Mouse (Mus musculus) heart, postnatal 25 days (tissue): Measurements from ENCODE around the gene Togaram2. TPM values are rescaled to one million over a fixed set of nuclear protein-coding genes. Genes with fewer than 3 reads are reported as not detected.
A peak's percentile ranks its signal among the peaks of the same experiment; 100 is the strongest.

Experiments
- DNase-seq: peaks from one replicate; pipeline ENCODE4 v3.0.0; 2022; ENCODE audit warnings: low spot score
- intact Hi-C: fragments of 180-260 bp; cut with DNase I; formaldehyde crosslinking; loops from one replicate; pipeline ENCODE4 v1.15.1; 2025
- total RNA-seq, 2 experiments: library from RNA; stranded (reverse); gene quantifications; 2 replicates each; pipeline ENCODE4 v1.2.3; 2021

The Togaram2 gene
- total RNA-seq, 2 experiments from 2014 or later, result 4.1 to 5.2 TPM

DNA sequence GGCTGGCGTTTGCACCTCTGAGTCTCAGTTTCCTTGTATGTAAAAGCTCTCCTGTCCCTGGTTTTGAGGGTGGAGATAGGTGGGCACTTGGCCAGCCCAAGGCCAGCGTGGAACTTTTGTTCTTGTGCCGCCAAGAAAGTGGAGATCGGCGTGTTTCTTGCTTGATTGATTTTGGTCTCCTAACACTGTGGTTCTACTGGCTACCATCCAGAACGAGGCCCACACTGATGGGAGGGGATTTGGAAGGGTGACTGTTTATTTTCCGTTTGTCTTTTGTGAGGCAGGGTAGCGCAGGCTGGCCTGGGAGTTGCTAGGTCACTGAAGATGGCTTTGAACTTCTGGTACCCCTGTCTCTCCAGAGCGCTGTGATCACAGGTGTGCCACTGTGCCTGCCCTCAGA lies 875 bp downstream of the Togaram2 start:
- intact Hi-C loops, result no loop called here
- no peak for DNase-seq

GRCm38 (mm10) chr17:71674886-71675285 lies 1.8 kb downstream of the Togaram2 start:
- intact Hi-C loops, result no loop called here
- no peak for DNase-seq

- intact Hi-C loops, result no loop called here
- no peak for DNase-seq
These were observed 8.6 kb downstream of the Togaram2 start for GRCm38 (mm10) chr17:71681666-71682065.

- no peak for DNase-seq
- intact Hi-C loops, result no loop called here
These were observed 9.3 kb downstream of the Togaram2 start for GRCm38 (mm10) chr17:71682379-71682778.

DNA sequence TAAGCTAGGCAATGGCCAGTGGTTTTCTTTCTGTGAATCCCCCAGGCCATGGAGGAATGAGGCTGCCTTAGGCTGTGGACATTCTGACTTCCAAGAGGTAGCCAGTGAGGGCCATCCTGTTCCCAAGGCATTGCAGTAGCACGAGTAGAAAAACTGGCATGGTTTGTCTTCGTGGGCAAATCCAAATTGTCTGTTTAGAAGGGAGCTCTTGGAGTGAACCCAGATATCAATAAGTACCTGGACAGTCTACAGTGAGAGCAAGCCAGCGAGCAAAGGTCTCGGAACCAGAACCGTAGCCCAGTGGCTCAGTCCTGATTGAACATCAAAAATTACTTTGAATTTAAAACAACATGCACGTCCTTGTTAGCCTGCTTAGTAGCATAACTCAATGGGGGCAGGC lies 10.2 kb downstream of the Togaram2 start:
- intact Hi-C loops, result no loop called here

DNA sequence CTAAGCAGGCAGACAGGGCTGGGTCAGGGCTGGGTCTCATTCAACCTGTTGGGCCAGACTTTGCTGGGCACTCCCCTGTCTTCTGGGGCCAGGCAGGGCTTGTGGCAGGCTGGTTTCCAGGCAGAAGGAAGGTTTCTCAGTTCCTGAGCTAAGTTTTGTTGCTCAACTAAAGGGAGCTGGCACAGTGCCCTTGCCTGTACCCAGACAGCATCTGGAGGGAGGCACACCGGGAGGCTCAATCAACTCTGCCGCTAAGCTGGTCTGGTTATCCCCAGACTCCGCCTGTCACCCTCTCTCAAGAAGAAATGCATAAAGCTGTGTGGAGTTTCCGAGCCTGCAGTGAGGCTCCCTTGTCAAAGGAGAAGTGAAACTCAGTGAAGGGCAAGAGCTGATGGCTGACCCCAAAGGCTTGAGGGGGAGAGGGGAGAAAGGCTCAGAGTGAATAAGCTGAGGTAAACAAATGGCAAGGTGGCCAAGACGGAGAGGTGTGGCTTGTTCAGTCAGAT lies 11.1 kb downstream of the Togaram2 start:
- DNase-seq, result no peak
- intact Hi-C loops, result no loop called here

More for the DNA sequence above, 10.2 kb downstream of the Togaram2 start:
- DNase-seq, result no peak

GRCm38 (mm10) chr17:71687436-71687835 lies 14.4 kb downstream of the Togaram2 start:
- DNase-seq, result no peak
- intact Hi-C loops, result no loop called here

GRCm38 (mm10) chr17:71689903-71690302 lies 16.8 kb downstream of the Togaram2 start:
- DNase-seq, result no peak
- intact Hi-C loops, result no loop called here

DNA sequence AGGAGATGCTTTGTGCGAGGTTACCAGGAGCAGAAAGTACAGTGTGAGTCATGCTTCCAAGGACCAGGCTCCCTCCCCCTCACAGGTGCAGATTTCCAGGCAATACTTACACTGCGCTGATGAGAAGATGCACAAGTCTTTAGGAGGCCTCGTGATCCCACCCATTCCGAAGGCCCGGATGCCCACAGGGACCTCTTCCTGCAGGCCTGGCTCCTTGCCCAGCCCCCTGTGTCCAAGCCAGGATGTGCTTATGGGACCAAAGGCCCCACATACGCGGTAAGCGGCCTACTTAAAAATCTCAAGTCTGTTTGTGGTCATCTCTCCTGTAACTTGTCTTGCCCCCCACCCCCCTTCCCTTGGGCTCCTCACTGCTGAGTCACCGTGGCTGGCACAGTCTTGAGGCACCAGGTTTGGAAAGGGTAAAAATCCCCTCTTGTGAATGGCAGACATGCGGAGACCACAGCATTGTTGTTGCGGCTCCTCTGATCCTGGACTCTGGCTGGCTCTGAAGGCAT lies 18.4 kb downstream of the Togaram2 start:
- no peak for DNase-seq
- intact Hi-C loops, result no loop called here

- intact Hi-C loops, result no loop called here
- no peak for DNase-seq
These were observed 20.3 kb downstream of the Togaram2 start for GRCm38 (mm10) chr17:71693313-71693712.

DNA sequence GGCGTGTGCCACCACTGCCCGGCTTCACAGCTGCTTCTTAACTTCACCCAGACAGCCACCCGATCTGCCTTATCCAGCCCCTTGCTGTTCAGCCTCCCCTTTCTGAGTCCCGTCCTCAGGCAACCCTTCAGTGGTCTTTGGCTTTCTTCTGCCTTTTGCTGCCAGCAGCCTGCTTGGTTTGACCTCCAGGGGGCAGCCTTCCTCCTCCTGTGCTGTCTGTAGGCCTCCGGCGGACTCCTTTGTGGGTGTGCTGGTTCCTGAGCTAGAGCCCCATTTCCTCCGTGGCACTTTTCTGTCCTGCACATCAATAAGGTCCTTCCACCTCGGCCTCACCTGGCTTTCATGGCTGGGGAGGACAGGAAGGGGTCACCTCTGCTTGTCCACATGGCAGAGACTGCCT lies 20.7 kb downstream of the Togaram2 start:
- no peak for DNase-seq
- intact Hi-C loops, result no loop called here

GRCm38 (mm10) chr17:71695151-71695550 lies 22.1 kb downstream of the Togaram2 start:
- no peak for DNase-seq
- intact Hi-C loops, result loop anchor here (5.0 kb wide), 1 partner anchor 37 kb away; no protein-coding TSS in a partner anchor

DNA sequence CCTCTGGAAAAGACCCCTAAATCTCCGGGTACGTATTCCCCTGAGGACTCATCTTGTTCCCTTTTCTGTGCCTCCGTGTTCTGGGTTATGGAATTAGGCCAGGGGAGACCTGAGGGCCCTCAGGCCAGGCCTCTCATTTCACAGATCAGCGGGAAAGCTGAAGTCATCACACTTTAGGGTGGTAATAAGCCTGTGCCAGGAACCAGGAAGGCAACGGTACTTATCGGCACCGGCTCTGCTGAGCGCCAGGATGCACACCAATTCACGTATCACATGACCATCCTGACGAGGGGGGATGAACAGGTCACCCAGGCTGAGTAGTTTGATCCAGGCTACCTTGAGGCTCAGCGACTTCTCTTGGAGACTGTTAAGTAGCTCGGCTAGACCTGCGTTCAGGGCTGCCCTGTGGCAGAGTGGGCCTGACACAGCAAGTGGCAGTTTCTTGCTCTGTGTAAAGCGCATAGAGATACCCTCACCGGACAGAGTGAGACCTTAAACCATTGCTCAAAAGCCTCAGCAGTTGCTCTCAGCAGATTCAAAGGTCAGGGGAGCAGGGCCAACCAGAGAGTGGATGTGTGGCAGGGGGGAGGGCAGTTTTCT lies 22.8 kb downstream of the Togaram2 start:
- no peak for DNase-seq
- intact Hi-C loops, result loop anchor here (5.0 kb wide), 1 partner anchor 36 kb away; no protein-coding TSS in a partner anchor

DNA sequence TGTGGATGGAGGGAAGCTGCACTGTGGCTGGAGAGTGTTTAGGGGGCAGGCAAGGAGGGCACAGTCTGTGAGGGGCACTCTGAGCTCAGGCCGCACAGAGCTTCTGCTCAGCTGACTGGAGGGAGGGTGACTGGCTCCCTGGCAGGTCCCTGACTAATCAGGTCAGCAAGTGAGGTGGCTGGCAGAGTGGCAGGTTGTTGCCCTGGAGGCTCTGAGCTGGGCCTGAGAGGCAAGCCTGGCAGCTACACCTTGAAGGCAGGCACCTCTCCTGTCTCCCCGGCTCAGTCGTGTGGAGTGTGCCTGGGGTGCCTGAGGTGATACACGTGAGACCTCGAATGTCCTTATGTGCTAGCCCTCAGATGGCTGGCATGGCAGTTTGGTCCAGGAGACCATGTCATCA lies 23.3 kb downstream of the Togaram2 start:
- intact Hi-C loops, result loop anchor here (5.0 kb wide), 1 partner anchor 36 kb away; no protein-coding TSS in a partner anchor
- DNase-seq, result peak; percentile 14

DNA sequence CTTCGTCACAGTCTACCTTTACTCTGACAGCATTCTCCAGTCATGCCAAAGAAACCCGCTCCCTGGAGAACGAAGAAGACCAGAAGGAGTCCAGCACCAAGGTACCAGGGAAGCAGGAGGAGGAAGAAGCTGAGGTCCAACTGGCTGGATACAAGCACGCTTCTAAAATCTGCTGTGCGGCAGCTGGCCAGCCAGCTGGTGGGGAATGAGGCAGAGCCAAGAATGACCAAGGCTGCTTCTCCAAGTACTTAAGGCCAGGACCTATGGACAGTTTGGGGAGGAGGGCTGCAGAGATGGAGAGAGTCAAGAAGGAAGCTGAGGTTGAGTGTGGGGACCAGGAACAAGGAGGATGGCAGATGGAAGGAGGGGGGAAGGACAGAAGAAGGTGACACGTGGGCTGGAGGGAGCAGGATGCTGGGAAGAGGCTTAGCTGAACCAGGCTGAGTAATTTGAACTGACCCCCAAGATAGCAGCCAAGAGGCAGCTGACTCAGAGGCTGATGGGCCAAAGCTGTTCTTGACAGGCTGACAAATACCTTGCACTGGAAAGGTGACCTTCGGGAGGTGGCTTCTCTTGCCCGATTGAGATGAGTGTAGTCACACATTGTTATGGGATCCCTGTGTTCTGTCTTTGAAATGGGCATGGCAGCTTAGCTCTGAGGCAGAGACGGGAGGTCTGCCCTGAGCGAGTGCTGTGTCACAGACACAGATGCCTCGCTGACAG lies 25.0 kb downstream of the Togaram2 start:
- intact Hi-C loops, result loop anchor here (5.0 kb wide), 1 partner anchor 34 kb away; no protein-coding TSS in a partner anchor

DNA sequence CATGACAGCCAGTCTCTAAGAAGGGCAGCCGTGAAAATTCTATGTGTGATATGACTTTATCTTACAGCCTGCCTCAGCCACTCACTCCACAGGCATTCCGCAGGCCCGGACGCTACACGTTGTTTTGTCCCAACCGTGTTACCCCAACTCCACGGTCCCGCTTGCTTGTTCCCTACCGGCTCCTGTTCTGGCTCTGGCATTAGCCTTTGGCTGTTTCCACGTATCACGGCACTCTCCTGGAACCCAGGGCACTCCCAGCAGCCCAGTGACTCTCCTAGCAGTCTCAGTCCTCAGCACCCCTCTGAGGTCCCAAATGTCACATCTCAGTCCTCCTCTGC lies 25.5 kb downstream of the Togaram2 start:
- intact Hi-C loops, result loop anchor here (5.0 kb wide), 1 partner anchor 34 kb away; no protein-coding TSS in a partner anchor
- no peak for DNase-seq

More for the DNA sequence above, 25.0 kb downstream of the Togaram2 start:
- peak; percentile 20 for DNase-seq

GRCm38 (mm10) chr17:71705113-71705512 lies 32.1 kb downstream of the Togaram2 start:
- intact Hi-C loops, result no loop called here
- DNase-seq, result no peak

GRCm38 (mm10) chr17:71705550-71706480 lies 32.8 kb downstream of the Togaram2 start:
- intact Hi-C loops, result no loop called here
- no peak for DNase-seq

- no peak for DNase-seq
- intact Hi-C loops, result no loop called here
These were observed 34.7 kb downstream of the Togaram2 start for GRCm38 (mm10) chr17:71707715-71708114.

DNA sequence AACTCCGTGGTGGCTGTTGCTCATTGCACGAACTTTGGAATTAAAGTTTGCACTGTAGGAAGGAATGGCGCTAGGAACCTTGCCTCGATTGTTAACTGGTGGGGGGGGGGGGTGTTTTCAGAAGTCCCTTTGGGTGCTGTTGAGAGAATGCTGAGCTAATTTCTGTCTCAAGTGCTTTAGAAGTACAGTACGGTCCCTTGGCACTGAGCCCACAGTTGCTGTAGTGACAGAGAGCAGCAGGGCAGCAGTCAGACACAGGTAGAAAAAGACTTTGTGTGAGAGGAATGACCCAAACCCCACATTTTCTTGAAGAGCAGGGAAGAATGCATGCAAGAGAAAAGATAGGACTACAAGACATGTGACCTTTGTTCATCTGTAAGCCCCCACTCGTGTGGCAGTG lies 39.2 kb downstream of the Togaram2 start:
- intact Hi-C loops, result no loop called here
- DNase-seq, result no peak
